Mouse (Mus musculus) ES-CJ7 (cell line): ENCODE measurements around the gene Tmem42.

Source experiments
- DNase-seq: peaks from one replicate; pipeline ENCODE4 v3.0.0; 2011; ENCODE audit warnings: low read depth, low spot score

The Tmem42 gene

GRCm38 (mm10) chr9:123020995-123021631, at the start of gene Tmem42:
Gene Tmem42, plus strand, starts transcription at chr9:123021326.
- peak; percentile 76 for DNase-seq

- DNase-seq, result no peak
Measured at GRCm38 (mm10) chr9:122998406-122999192, 22.5 kb upstream of the Tmem42 start.

GRCm38 (mm10) chr9:122999193-122999586, 21.9 kb upstream of the Tmem42 start:
- no peak for DNase-seq

GRCm38 (mm10) chr9:123004718-123005117, 16.4 kb upstream of the Tmem42 start:
- DNase-seq, result no peak

- peak; percentile 40 for DNase-seq
Measured at GRCm38 (mm10) chr9:123006071-123006470, 15.1 kb upstream of the Tmem42 start.

- DNase-seq, result peak; percentile 57
Measured at GRCm38 (mm10) chr9:123021636-123022379, 682 bp downstream of the Tmem42 start.

GRCm38 (mm10) chr9:123024201-123024600, 3.1 kb downstream of the Tmem42 start:
- DNase-seq, result no peak

DNA sequence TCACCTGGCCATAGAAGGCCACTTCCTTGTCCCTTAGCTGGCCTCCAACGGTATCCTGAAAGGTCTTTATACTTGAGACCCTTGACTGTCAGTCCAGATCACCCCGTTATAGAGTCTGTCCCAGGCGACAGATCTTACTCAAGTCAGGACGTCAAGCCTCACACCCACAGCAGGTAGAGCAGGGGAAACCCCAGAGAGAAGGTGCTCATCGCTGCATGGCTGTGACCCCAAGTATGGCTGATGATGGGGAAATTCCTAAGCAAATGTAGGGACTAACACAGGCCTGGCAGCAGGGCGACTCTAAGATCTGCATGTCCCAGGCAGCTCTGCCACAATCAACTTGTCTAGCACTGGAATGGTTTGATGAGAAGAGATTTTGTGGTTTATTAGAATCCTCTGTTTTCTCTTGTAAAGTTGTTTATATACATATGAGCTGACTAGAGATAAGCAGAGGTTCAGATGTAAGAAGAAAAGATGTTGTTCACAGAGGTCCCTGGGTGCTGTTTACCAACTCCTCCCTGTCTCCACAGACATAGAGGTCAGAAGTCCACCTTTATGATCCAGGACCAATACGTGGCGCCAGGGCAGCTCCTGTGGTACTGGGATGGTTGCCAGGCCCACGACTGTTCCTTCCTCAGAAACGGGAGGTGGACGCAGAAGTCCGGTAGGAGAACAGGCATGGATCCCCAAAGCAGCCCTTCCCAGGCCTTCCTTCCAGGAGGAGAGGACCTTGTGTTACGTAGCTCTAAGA, 10.5 kb downstream of the Tmem42 start:
- no peak for DNase-seq

GRCm38 (mm10) chr9:123034426-123034825, 13.3 kb downstream of the Tmem42 start, which contains the start of gene Tgm4:
Gene Tgm4, plus strand, starts transcription at chr9:123034726.
- no peak for DNase-seq

DNA sequence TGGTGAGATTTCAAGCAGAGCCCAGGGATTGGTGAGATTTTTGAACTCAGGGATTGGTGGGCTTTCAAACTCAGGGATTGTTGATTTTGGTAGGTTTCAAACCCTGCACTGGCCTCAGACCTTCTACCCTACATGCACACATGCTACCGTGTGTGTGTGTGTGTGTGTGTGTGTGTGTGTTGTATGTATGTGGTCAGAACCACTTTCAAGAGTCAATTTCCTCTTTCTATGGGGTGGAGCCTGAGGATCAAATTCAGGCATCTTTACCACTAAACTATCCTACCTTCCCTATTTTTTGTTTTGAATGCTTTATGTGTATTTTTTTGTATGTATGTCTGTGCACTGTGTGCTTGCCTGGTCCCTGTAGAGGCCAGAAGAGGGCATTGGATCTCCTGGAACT, 26.5 kb downstream of the Tmem42 start:
- DNase-seq, result no peak

DNA sequence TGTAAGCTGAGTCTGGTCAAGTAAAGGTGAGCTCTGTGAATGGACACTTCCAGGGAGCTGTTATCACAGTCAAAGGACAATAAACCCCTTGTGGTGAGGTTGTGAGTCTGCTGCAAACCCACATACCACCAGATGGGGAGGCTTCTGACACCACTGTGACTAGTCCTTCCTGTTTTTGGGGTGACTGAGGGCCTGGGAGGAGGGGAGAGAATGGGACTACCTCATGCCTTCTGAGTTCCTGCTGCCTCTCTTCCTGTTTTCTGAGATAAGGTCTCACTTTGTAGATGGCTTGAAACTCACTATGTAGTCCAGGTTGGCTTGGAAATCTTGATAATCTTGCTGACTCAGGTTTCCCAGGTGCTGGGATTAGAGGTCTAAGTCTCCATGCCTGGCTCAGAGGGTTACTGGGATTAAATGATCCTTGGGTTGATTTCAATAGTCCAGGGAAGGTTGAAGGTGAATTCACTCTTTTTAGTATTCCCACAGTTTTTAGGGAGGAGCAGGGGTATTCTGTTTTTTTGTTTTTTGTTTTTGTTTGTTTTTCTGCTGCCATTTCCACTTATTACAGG, 37.7 kb downstream of the Tmem42 start:
- no peak for DNase-seq

DNA sequence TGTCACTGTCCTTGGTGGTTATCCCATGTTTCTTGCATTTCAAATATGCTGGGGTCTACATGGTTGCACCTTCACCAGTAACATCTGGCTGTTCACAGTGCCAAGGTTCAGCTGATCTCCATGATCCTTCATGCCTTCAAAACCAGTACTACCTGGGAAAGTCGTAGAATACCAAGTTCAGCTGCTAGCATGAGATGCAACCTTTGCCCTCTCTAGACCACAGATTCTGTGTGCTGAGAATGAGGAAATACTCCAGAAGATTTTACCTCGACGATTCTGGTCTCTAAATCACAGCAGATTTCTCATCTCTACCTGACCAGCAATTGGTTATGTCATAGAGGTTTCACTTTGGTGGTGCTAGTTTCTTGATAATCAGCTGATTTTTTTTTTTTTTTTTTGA, 39.0 kb downstream of the Tmem42 start:
- no peak for DNase-seq
